Mouse (Mus musculus) adrenal gland, postnatal 25 days (tissue): ENCODE measurements around the gene Tor1aip1. TPM values are rescaled to one million over a fixed set of nuclear protein-coding genes. Genes with fewer than 3 reads are reported as not detected.

Experiments
- DNase-seq: peaks from one replicate; pipeline ENCODE4 v3.0.0; 2021; ENCODE audit warnings: mixed read lengths
- total RNA-seq: library from RNA; stranded (reverse); gene quantifications from 2 replicates; pipeline ENCODE4 v1.2.3, GENCODE M21; 2021

Gene Tor1aip1
- total RNA-seq, 1 experiment from 2014 or later: 116 TPM

GRCm38 (mm10) chr1:156028340-156028975, 7.8 kb downstream of the Tor1aip1 start:
- DNase-seq: no peak

GRCm38 (mm10) chr1:156027849-156028248, 8.4 kb downstream of the Tor1aip1 start:
- DNase-seq: no peak

- no peak for DNase-seq
Observed at GRCm38 (mm10) chr1:156024831-156025503, 11.3 kb downstream of the Tor1aip1 start.

- no peak for DNase-seq
Observed at GRCm38 (mm10) chr1:156020402-156020801, 15.9 kb downstream of the Tor1aip1 start.

- no peak for DNase-seq
Observed at GRCm38 (mm10) chr1:156019800-156020199, 16.5 kb downstream of the Tor1aip1 start.

GRCm38 (mm10) chr1:156009003-156009402, 27.3 kb downstream of the Tor1aip1 start:
- no peak for DNase-seq

- DNase-seq: no peak
Observed at GRCm38 (mm10) chr1:156005906-156006305, 30.4 kb downstream of the Tor1aip1 start.

GRCm38 (mm10) chr1:156003201-156003935, 32.9 kb downstream of the Tor1aip1 start:
- DNase-seq: peak; percentile 32

- DNase-seq: no peak
Observed at GRCm38 (mm10) chr1:156002366-156002765, 33.9 kb downstream of the Tor1aip1 start.

- no peak for DNase-seq
Observed at GRCm38 (mm10) chr1:155995612-155996011, 40.7 kb downstream of the Tor1aip1 start.

GRCm38 (mm10) chr1:155994524-155994923, 41.8 kb downstream of the Tor1aip1 start:
- no peak for DNase-seq

- no peak for DNase-seq
Observed at GRCm38 (mm10) chr1:155990391-155990790, 45.9 kb downstream of the Tor1aip1 start.

- DNase-seq: no peak
Observed at GRCm38 (mm10) chr1:155989387-155989786, 46.9 kb downstream of the Tor1aip1 start.

- DNase-seq: no peak
Observed at GRCm38 (mm10) chr1:155987625-155988024, 48.7 kb downstream of the Tor1aip1 start.

- DNase-seq: no peak
Observed at GRCm38 (mm10) chr1:155974931-155975330, 61.3 kb downstream of the Tor1aip1 start.

- DNase-seq: no peak
Observed at GRCm38 (mm10) chr1:155973719-155974379, 62.4 kb downstream of the Tor1aip1 start.

- DNase-seq: peak; percentile 96
Observed at GRCm38 (mm10) chr1:155973068-155973718, 63.1 kb downstream of the Tor1aip1 start, which contains the start of gene Cep350. Gene Cep350 (minus strand): TSS chr1:155973255.

- DNase-seq: no peak
Observed at GRCm38 (mm10) chr1:155972146-155973067, 63.9 kb downstream of the Tor1aip1 start.
